Mouse (Mus musculus): ENCODE measurements around the gene Rpl3.

DNA sequence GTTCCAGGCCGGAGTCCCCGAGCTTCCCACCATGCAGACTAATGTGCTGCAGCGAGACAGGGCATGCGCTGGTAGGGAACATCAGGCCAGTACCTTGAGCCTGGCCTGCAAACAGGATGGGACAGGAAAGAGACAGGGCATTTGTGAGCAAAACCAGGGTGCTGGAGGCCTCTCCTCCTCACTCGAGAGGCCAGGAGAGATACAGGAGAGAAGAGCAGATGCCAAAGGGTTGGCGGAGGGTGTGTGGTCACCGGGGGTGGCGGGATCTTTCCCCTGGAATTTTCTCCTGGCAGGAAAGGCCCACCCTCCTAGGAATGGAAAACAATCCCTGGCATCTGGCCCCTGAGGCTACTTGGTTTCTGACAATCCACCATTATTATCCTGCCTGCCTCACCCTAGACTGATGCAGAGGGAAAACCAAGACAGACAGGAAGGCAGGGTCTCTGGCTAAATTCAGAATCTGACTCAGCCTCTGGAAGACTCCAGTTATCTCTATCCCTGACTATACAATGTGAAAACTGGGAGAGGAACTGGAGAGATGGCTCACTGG is 21.5 kb downstream of the Rpl3 start:
- TF ChIP-seq CTCF (IDR thresholded peaks at IDR 0.05; ENCODE audit: low read depth, low read length): no peak
- no peak for TF ChIP-seq POLR2AphosphoS5 (IDR thresholded peaks at IDR 0.05; ENCODE audit: insufficient replicate concordance, low read depth, low read length)
- TF ChIP-seq TAL1 (conservative IDR thresholded peaks at IDR 0.05; ENCODE audit: low read depth, low read length): no peak
- TF ChIP-seq GATA1 (IDR thresholded peaks at IDR 0.05; ENCODE audit: borderline replicate concordance, low read length): no peak
